Mouse (Mus musculus): ENCODE measurements around the gene Btbd35f25.
"Not testable (repeated sequence)": the region's sequence is repeated elsewhere in the genome, so short reads cannot be mapped to it uniquely, and the experiment has no call there.

Btbd35f25 gene

DNA sequence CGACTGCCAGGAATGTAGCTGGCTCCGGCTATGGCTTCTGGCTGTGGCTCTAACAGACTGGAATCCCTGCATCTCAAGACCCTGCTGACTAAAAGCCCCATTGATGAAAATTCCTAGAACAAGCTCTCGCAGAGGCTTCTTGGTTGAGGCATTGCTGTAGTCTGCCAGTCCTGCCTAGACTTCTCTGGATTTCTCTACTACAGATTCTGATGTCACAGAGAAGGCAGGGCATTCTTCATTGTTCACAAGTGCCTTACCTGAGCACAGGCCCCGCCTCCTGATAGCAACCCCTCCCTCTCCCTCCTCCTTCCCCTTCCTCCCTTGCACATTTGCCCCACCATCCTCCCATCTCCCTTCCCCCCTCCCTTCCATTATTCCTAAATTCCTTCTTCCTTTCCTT, at the start of gene Btbd35f25:
Btbd35f25 (minus strand) TSS at position 101 of the 400 bp plus-strand sequence.
- not testable (repeated sequence) for DNase-seq (ENCODE audit: extremely low spot score, low spot score)

DNA sequence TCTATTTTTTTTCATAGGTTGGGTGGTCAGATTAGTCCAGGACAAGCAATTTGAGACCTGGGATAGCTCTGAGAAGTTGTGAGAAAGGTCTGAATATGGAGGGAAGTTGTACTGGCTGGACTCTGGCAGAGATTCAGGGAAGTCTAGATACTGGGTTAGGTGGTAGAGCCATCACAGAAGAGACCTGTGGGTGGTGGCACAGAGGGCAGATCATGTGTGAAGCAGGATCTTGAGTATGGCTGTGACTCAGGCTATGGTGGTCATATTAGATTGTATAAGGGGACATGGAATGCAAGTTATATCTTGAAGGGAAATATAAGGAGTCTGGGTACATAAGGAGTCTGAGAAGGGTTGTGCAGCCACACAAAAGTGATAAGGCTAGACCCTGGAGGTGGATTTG, 49.3 kb upstream of the Btbd35f25 start:
- no peak for DNase-seq (ENCODE audit: extremely low spot score, low spot score)

GRCm38 (mm10) chrX:31764001-31764400, 47.0 kb upstream of the Btbd35f25 start:
- DNase-seq (ENCODE audit: extremely low spot score, low spot score) = no peak

DNA sequence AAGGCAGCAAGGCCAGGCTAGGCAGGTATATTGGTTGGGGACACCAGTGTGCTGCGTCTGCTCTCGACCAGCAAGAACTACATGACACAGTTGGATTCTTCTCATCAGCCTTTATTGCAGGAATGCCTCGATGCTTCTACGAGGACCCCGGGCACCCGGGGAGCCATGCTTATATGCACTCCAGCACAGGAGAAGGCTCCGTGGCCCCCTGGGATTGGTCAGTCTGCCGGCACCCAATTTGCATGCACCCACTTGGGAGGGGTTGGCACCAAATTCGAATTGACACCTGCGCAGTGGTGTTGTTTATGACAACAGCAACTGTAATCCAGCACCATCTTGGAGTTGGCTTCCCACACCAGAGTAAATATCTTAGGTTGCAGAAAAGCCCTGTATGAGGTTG, 28.1 kb upstream of the Btbd35f25 start:
- no peak for DNase-seq (ENCODE audit: extremely low spot score, low spot score)

GRCm38 (mm10) chrX:31736958-31737357, 20.0 kb upstream of the Btbd35f25 start:
- no peak for DNase-seq (ENCODE audit: extremely low spot score, low spot score)
